Comparison of ENCODE assay signal across 8 mouse cellular contexts in the genomic region with DNA sequence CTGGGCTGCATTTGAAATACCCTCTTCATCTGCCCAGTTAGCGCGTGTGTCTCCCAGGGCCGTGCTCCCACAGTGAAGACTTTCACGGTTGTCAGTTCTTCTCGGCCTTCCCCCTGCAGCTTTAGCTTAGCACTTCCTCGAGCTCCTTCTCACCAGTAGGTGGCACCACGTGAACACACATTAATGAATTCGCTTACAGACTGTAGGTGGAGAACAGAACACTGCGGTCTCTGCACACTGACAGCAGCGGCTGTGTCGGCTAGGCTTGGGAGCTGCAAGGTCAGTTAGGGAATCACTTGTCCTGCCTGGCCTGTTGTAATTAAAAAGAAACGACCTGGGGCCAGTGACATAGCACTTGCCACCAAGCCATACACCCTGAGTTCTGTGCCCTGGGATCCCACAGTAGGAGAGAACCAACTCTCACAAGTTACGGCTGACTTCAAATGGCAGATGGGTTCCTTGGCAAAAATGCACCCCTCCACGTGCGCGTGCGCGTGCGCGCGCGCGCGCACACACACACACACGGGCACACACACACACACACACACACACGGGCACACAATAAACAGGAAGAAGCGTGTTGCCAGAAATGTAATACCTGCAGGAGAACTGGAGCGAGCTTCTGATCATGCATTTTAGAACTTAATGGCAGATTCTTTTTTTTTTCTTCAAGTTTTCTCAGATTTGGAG. TPM values are rescaled to one million over a fixed set of nuclear protein-coding genes. Genes with fewer than 3 reads are reported as not detected.
DNase-seq lines count a peak whose midpoint lies in the region; ATAC-seq and TF ChIP-seq lines count a peak whose summit lies in the region.

No protein-coding gene starts in this region.

- peaks cover under 1% of the 10 kb centered on the region; the same call in 1 of the 2 replicates for H3K4me1 ChIP-seq in cortical plate, adult 2 months (ENCODE audit: control insufficient read depth, insufficient read depth, low read length)

- peak; percentile 75 to 79 for DNase-seq in gastrocnemius, adult 8-10 months (ENCODE audit: low spot score in 2 of 2)
- DNase-seq in induced T-regulatory cell, adult 2 months (ENCODE audit: low read depth), result peak; percentile 98
- DNase-seq in left cerebral cortex, adult 8-10 months (ENCODE audit: low spot score in 2 of 2), result peak; percentile 74 to 79
- DNase-seq in right cerebral cortex, adult 18-20 months, result peak; percentile 90
- peak; percentile 53 for DNase-seq in urinary bladder, adult 2 months (ENCODE audit: low spot score)

- peak; percentile 79 for TF ChIP-seq CTCF in cortical plate, adult 2 months (IDR thresholded peaks at IDR 0.05; ENCODE audit: extremely low read depth, insufficient read depth, low read length)

- ATAC-seq in activated CD4-positive, CD25-positive, alpha-beta regulatory T cell, adult 4 months, result peak; percentile 92
- peak; percentile 90 for ATAC-seq in megakaryocyte, adult 5-6 weeks (ENCODE audit: poor library complexity, severe bottlenecking)

- no peak overlapping the region for H3K27ac ChIP-seq in cortical plate, adult 2 months (ENCODE audit: insufficient read depth, low read length)

- peak; percentile 47; the same call in 1 of the 2 replicates for TF ChIP-seq POLR2A in cortical plate, adult 2 months (IDR thresholded peaks at IDR 0.05; ENCODE audit: extremely low read depth, insufficient read depth, low read length)

- no peak overlapping the region for H3K4me3 ChIP-seq in cortical plate, adult 2 months (ENCODE audit: insufficient read depth, low read length)

RNA-seq across cellular contexts. Expression of a gene that starts 11.5 kb away (rescaled TPM):
- 1,000 to 10,000 TPM; 2,156 to 2,621 TPM for polyA plus RNA-seq in activated CD4-positive, CD25-positive, alpha-beta regulatory T cell, adult 4 months (2017; shearing (Covaris generic))
- polyA plus RNA-seq in cortical plate, adult 2 months (2012; rRNA removed), result 326 and 355 TPM in 2 replicates
- 100 to 1,000 TPM; 270 to 356 (median 296) TPM for total RNA-seq in gastrocnemius, adult 8-10 months (2022)
- total RNA-seq in left cerebral cortex, adult 8-10 months (2022), result 100 to 1,000 TPM; 290 to 355 (median 336) TPM
- 936 and 951 TPM in 2 replicates for total RNA-seq in megakaryocyte, adult 5-6 weeks (2015)
- total RNA-seq in megakaryocyte, adult 5-6 weeks (2017), result 1,220 and 1,324 TPM in 2 replicates
- polyA plus RNA-seq in urinary bladder, adult 2 months (2012; rRNA removed), result 969 and 1,107 TPM in 2 replicates

RNA-seq across cellular contexts. Expression of a gene that starts 43.1 kb away (rescaled TPM):
- polyA plus RNA-seq in activated CD4-positive, CD25-positive, alpha-beta regulatory T cell, adult 4 months (2017; shearing (Covaris generic)), result under 1 TPM in 1 of 2 experiments, not detected in 1; 0.12 TPM
- 7.0 and 8.0 TPM in 2 replicates for polyA plus RNA-seq in cortical plate, adult 2 months (2012; rRNA removed)
- not detected for total RNA-seq in gastrocnemius, adult 8-10 months (2022)
- 10 to 100 TPM; 11.5 to 13.4 (median 12.0) TPM for total RNA-seq in left cerebral cortex, adult 8-10 months (2022)
- total RNA-seq in megakaryocyte, adult 5-6 weeks (2015), result 0.11 and 0.21 TPM in 2 replicates
- total RNA-seq in megakaryocyte, adult 5-6 weeks (2017), result 0.04 TPM in 1 of 2 replicates, not detected in the other
- polyA plus RNA-seq in urinary bladder, adult 2 months (2012; rRNA removed), result 52.9 and 67.7 TPM in 2 replicates

Comparison
In these comparisons a context has a peak if more than half of its experiments do, and no peak if none do; other contexts are left out.
1. RNA of a gene that starts 43.1 kb away (total RNA-seq): 11.5 to 13.4 TPM in left cerebral cortex, adult 8-10 months; 0.04 to 0.21 TPM in megakaryocyte, adult 5-6 weeks and not detected in gastrocnemius, adult 8-10 months; every median in the first group is over 10 times any median in the second.
2. Peak in every context shown above with its lines, with median percentiles within 50 percentile points of each other: DNase-seq.